Mouse (Mus musculus) midbrain, embryonic 14.5 days (tissue): ENCODE measurements around the gene Ovca2. TPM values are rescaled to one million over a fixed set of nuclear protein-coding genes. Genes with fewer than 3 reads are reported as not detected.

ENCODE experiments used
- ATAC-seq: fragments of 200-750 bp; cut with Nextera tagmentation; 2 replicates; pipeline ENCODE4 v1.8.0; 2017; ENCODE audit warnings: moderate number of reproducible peaks, moderate library complexity; ENCODE audit not compliant: low FRiP score, low TSS enrichment
- DNase-seq: peaks from one replicate; pipeline ENCODE4 v3.0.0-alpha.2; 2015
- H3K27ac ChIP-seq: fragments of 300-500 bp; sonication (generic); replicated peaks from 2 replicates; pipeline ENCODE4 v1.5.1; 2014; ENCODE audit warnings: mild to moderate bottlenecking, low read depth, low read length, moderate library complexity
- H3K27me3 ChIP-seq: fragments of 300-500 bp; sonication (generic); 2 replicates; pipeline ENCODE4 v1.6.1; 2014; ENCODE audit warnings: low read length, control low read depth, mixed read lengths; ENCODE audit not compliant: control insufficient read depth, insufficient read depth
- H3K36me3 ChIP-seq: fragments of 300-500 bp; sonication (generic); 2 replicates; pipeline ENCODE4 v1.6.1; 2014; ENCODE audit warnings: low read length, control low read depth; ENCODE audit not compliant: control insufficient read depth, insufficient read depth
- H3K4me1 ChIP-seq: fragments of 300-500 bp; sonication (generic); 2 replicates; pipeline ENCODE4 v1.6.1; 2014; ENCODE audit warnings: mild to moderate bottlenecking, antibody characterized with exemption, low read length, control low read depth; ENCODE audit not compliant: control insufficient read depth, insufficient read depth
- H3K4me2 ChIP-seq: fragments of 300-500 bp; sonication (generic); 2 replicates; pipeline ENCODE4 v1.6.1; 2014; ENCODE audit warnings: mild to moderate bottlenecking, low read length, moderate library complexity
- H3K4me3 ChIP-seq: fragments of 300-500 bp; sonication (generic); replicated peaks from 2 replicates; pipeline ENCODE4 v1.5.1; 2014; ENCODE audit warnings: low read depth, low read length
- H3K9ac ChIP-seq: fragments of 300-500 bp; sonication (generic); replicated peaks from 2 replicates; pipeline ENCODE4 v1.6.1; 2014; ENCODE audit warnings: mild to moderate bottlenecking, low read length, moderate library complexity
- H3K9me3 ChIP-seq: fragments of 300-500 bp; sonication (generic); 2 replicates; pipeline ENCODE4 v1.6.1; 2016; ENCODE audit warnings: low read length, control low read depth, mixed read lengths; ENCODE audit not compliant: control insufficient read depth
- WGBS: fragments of 180-500 bp; shearing (Covaris S2); extraction: QIAGEN DNeasy Blood & Tissue Kit; methylation state at CpG from one replicate; pipeline ENCODE4 v1.1.7; 2014; 5-methylcytosine and 5-hydroxymethylcytosine counted together
- polyA plus RNA-seq: library from polyadenylated mRNA; unstranded; fragments of >200 nt; fragmentation: Nextera tagmentation; extraction: Ambion mirVana; gene quantifications from 2 replicates; pipeline ENCODE4 v1.2.1, GENCODE M21; 2014

Ovca2 gene
- polyA plus RNA-seq, 1 experiment from 2014 or later = 20.2 TPM

GRCm38 (mm10) chr11:75164051-75164450 is 14.6 kb downstream of the Ovca2 start:
- DNase-seq (no peak), ATAC-seq (no peak)
- Histone ChIP-seq H3K36me3 (peaks cover 47% of the 10 kb centered on the region), H3K4me1 (peaks cover 11% of the 10 kb centered on the region), H3K9ac (no peak overlapping the region), H3K27me3 (peaks cover 62% of the 10 kb centered on the region), H3K4me2 (no peak overlapping the region), H3K27ac (no peak overlapping the region), H3K4me3 (no peak overlapping the region), H3K9me3 (no peaks in the 10 kb centered on the region)
- 82% methylated on average over 2 of the region's 2 CpGs for WGBS

GRCm38 (mm10) chr11:75163379-75163778 is 15.3 kb downstream of the Ovca2 start:
- WGBS = 89% methylated on average over 6 of the region's 6 CpGs
- Histone ChIP-seq H3K27ac (no peak overlapping the region), H3K36me3 (peaks cover 47% of the 10 kb centered on the region), H3K4me1 (peaks cover 5% of the 10 kb centered on the region), H3K9me3 (no peaks in the 10 kb centered on the region), H3K4me3 (no peak overlapping the region), H3K4me2 (no peak overlapping the region), H3K9ac (no peak overlapping the region), H3K27me3 (peaks cover 56% of the 10 kb centered on the region)
- ATAC-seq = no peak
- no peak for DNase-seq

GRCm38 (mm10) chr11:75162591-75163080 is 16.0 kb downstream of the Ovca2 start:
- Histone ChIP-seq H3K27me3 (peaks cover 48% of the 10 kb centered on the region), H3K4me3 (no peak overlapping the region), H3K4me1 (peaks cover 3% of the 10 kb centered on the region; the same call in 1 of the 2 replicates), H3K27ac (no peak overlapping the region), H3K9me3 (no peaks in the 10 kb centered on the region), H3K9ac (no peak overlapping the region), H3K36me3 (peaks cover 51% of the 10 kb centered on the region), H3K4me2 (no peak overlapping the region)
- 90% methylated on average over 12 of the region's 12 CpGs for WGBS
- ATAC-seq = no peak
- DNase-seq = no peak

- DNase-seq (no peak), ATAC-seq (no peak)
- no peaks in the 10 kb centered on the region for H3K9me3 ChIP-seq
- H3K27ac ChIP-seq = no peak overlapping the region
- H3K4me2 ChIP-seq = no peak overlapping the region
- 0 out of 2 replicates have a peak overlapping the region, but pooled peaks have one; percentile 16 for H3K9ac ChIP-seq
- no peak overlapping the region for H3K4me3 ChIP-seq
- H3K4me1 ChIP-seq = peaks cover 3% of the 10 kb centered on the region; the same call in 1 of the 2 replicates
- peaks cover 51% of the 10 kb centered on the region for H3K36me3 ChIP-seq
- peaks cover 37% of the 10 kb centered on the region for H3K27me3 ChIP-seq
- WGBS = 85% methylated on average over 4 of the region's 4 CpGs
Measured at GRCm38 (mm10) chr11:75161417-75162008, 17.1 kb downstream of the Ovca2 start.

- H3K27me3 ChIP-seq = peaks cover 31% of the 10 kb centered on the region
- H3K9ac ChIP-seq = no peak overlapping the region
- no peaks in the 10 kb centered on the region for H3K9me3 ChIP-seq
- no peak overlapping the region for H3K4me3 ChIP-seq
- peaks cover 56% of the 10 kb centered on the region for H3K36me3 ChIP-seq
- no peaks in the 10 kb centered on the region for H3K4me1 ChIP-seq
- no peak overlapping the region for H3K4me2 ChIP-seq
- DNase-seq (no peak), ATAC-seq (no peak)
- 88% methylated on average over 7 of the region's 7 CpGs for WGBS
- no peak overlapping the region for H3K27ac ChIP-seq
Measured at GRCm38 (mm10) chr11:75160954-75161353, 17.7 kb downstream of the Ovca2 start.

GRCm38 (mm10) chr11:75159564-75159963 is 19.1 kb downstream of the Ovca2 start:
- DNase-seq = no peak

GRCm38 (mm10) chr11:75158432-75158831 is 20.2 kb downstream of the Ovca2 start:
- 95% methylated on average over 14 of the region's 14 CpGs for WGBS
- DNase-seq (no peak), ATAC-seq (no peak)
- Histone ChIP-seq H3K4me3 (no peak overlapping the region), H3K4me1 (no peaks in the 10 kb centered on the region), H3K9ac (no peak overlapping the region), H3K36me3 (peaks cover 51% of the 10 kb centered on the region), H3K27ac (no peak overlapping the region), H3K9me3 (no peaks in the 10 kb centered on the region), H3K4me2 (no peak overlapping the region), H3K27me3 (peaks cover 6% of the 10 kb centered on the region; the same call in 1 of the 2 replicates)

More at GRCm38 (mm10) chr11:75159564-75159963, 19.1 kb downstream of the Ovca2 start:
- Histone ChIP-seq H3K9me3 (no peaks in the 10 kb centered on the region), H3K9ac (no peak overlapping the region), H3K4me3 (no peak overlapping the region), H3K4me1 (no peaks in the 10 kb centered on the region), H3K27ac (no peak overlapping the region), H3K36me3 (peaks cover 56% of the 10 kb centered on the region), H3K27me3 (peaks cover 17% of the 10 kb centered on the region), H3K4me2 (no peak overlapping the region)
- ATAC-seq = no peak
- 58% methylated on average over 2 of the region's 2 CpGs for WGBS

- Histone ChIP-seq H3K36me3 (peaks cover 50% of the 10 kb centered on the region), H3K4me1 (no peaks in the 10 kb centered on the region), H3K4me3 (no peak overlapping the region), H3K9ac (no peak overlapping the region), H3K27ac (no peak overlapping the region), H3K4me2 (no peak overlapping the region), H3K27me3 (peaks cover under 1% of the 10 kb centered on the region; the same call in 1 of the 2 replicates), H3K9me3 (no peaks in the 10 kb centered on the region)
- WGBS = 52% methylated on average over 2 of the region's 2 CpGs
- DNase-seq (no peak), ATAC-seq (no peak)
Measured at GRCm38 (mm10) chr11:75157901-75158300, 20.7 kb downstream of the Ovca2 start.

GRCm38 (mm10) chr11:75157037-75157436 is 21.6 kb downstream of the Ovca2 start:
- Histone ChIP-seq H3K9ac (no peak overlapping the region), H3K4me3 (no peak overlapping the region), H3K4me2 (no peak overlapping the region), H3K27me3 (no peaks in the 10 kb centered on the region), H3K4me1 (no peaks in the 10 kb centered on the region), H3K9me3 (no peaks in the 10 kb centered on the region), H3K36me3 (peaks cover 43% of the 10 kb centered on the region), H3K27ac (no peak overlapping the region)
- 67% methylated on average over 4 of the region's 4 CpGs for WGBS
- ATAC-seq = no peak
- DNase-seq = no peak
